Mouse (Mus musculus) midbrain, embryonic 10.5 days (tissue): ENCODE measurements around the gene Rmnd5a. TPM values are rescaled to one million over a fixed set of nuclear protein-coding genes. Genes with fewer than 3 reads are reported as not detected.

Experiments
- DNase-seq: peaks from one replicate; pipeline ENCODE4 v3.0.0-alpha.2; 2017; ENCODE audit warnings: low spot score
- H3K27ac ChIP-seq: fragments of 300-500 bp; sonication (generic); replicated peaks from 2 replicates; pipeline ENCODE4 v1.5.1; 2016; ENCODE audit warnings: mild to moderate bottlenecking
- H3K27me3 ChIP-seq: fragments of 300-500 bp; sonication (generic); 2 replicates; pipeline ENCODE4 v1.6.1; 2016; ENCODE audit warnings: low read depth, mild to moderate bottlenecking; ENCODE audit not compliant: poor library complexity, severe bottlenecking
- H3K36me3 ChIP-seq: fragments of 300-500 bp; sonication (generic); 2 replicates; pipeline ENCODE4 v1.6.1; 2016; ENCODE audit warnings: mild to moderate bottlenecking, moderate library complexity
- H3K4me1 ChIP-seq: fragments of 300-500 bp; sonication (generic); 2 replicates; pipeline ENCODE4 v1.6.1; 2016
- H3K4me3 ChIP-seq: fragments of 300-500 bp; sonication (generic); 2 replicates; pipeline ENCODE4 v1.5.1; 2016; ENCODE audit warnings: mild to moderate bottlenecking, moderate library complexity
- H3K9me3 ChIP-seq: fragments of 300-500 bp; sonication (generic); replicated peaks from 2 replicates; pipeline ENCODE4 v1.6.1; 2016; ENCODE audit warnings: mild to moderate bottlenecking
- WGBS: fragments of 180-500 bp; shearing (Covaris S2); methylation state at CpG from one replicate; pipeline ENCODE4 v1.1.7; 2016; 5-methylcytosine and 5-hydroxymethylcytosine counted together
- polyA plus RNA-seq: library from polyadenylated mRNA; unstranded; fragments of >200 nt; fragmentation: Nextera tagmentation; extraction: Ambion mirVana; gene quantifications from 2 replicates; pipeline ENCODE4 v1.2.1, GENCODE M21; 2016

The Rmnd5a gene
- polyA plus RNA-seq, 1 experiment from 2014 or later: 9.2 TPM

DNA sequence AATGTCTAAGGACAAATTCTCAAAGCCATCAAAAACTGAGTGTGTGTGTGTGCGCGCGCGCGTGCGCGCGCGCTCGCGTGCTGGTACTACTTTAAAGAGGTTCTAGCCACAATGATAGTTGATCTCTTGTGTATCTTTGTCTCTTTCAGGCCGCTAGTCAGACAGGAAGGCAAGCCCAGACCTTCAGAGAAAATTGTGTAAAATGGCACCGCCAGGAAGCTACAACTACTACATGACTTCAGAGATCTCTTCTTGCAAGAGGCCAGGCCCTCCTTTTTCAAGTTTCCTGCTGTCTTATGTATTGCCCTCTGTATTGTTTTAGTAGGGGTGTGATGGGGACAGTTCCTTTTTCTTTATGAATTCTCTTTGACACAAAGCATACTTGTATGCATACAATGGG lies 63.7 kb downstream of the Rmnd5a start:
- no peak for DNase-seq
- 97% methylated on average over 13 of the region's 13 CpGs for WGBS
- H3K9me3 ChIP-seq: no peaks in the 10 kb centered on the region
- no peak overlapping the region for H3K27ac ChIP-seq
- H3K36me3 ChIP-seq: no peaks in the 10 kb centered on the region
- no peak overlapping the region for H3K4me3 ChIP-seq
- H3K4me1 ChIP-seq: no peaks in the 10 kb centered on the region
- H3K27me3 ChIP-seq: no peaks in the 10 kb centered on the region

DNA sequence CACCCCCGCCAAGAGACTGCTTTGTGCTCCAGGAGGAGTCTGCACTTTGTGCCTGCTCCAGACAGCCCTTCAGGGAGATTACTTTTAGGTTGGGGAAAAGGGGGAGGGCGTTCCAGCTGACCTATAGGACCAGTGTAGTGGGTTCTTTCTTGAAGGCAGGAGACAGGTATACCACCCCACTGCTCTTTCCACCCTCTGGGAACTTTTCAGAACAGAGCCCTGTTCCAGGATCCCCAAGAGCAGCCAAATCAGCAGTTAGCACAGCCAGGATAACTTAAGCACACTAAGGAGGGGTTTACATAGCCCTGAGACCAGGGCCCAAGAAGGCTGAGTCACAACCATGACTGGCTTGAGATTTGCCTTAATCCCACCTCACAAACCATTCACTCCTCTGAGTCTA lies 65.5 kb downstream of the Rmnd5a start:
- no peak overlapping the region for H3K4me3 ChIP-seq
- no peaks in the 10 kb centered on the region for H3K27me3 ChIP-seq
- H3K4me1 ChIP-seq: no peaks in the 10 kb centered on the region
- H3K9me3 ChIP-seq: no peaks in the 10 kb centered on the region
- no peak for DNase-seq
- no peaks in the 10 kb centered on the region for H3K36me3 ChIP-seq
- H3K27ac ChIP-seq: no peak overlapping the region
- WGBS: 78% methylated on average over 2 of the region's 2 CpGs

DNA sequence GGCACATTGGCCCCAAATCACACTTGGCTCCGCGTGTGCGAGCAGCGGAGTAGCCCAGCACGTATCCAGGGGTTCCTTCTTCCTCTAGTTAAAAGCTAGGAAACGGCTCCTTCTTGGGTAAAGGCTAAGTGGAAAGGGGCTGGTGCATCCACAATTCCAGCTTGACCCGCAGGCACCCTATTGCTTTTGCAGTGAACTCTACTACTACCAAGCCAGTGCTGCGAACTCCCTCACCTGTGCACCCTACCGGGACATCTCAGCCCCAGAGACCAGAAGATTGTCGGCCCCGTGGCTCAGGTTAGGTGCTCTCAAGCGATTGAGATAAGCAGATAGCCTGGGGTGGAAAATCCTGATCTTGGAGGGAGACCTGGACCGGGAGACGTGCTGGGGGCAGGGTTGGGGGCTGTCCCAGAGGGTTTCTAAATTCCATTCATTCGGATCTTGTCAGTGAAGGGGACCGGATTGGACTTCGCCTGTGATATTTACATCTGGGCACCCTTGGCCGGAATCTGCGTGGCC lies 66.1 kb downstream of the Rmnd5a start:
- H3K27me3 ChIP-seq: no peaks in the 10 kb centered on the region
- H3K4me3 ChIP-seq: no peak overlapping the region
- no peak overlapping the region for H3K27ac ChIP-seq
- H3K9me3 ChIP-seq: no peaks in the 10 kb centered on the region
- 88% methylated on average over 19 of the region's 19 CpGs for WGBS
- H3K4me1 ChIP-seq: no peaks in the 10 kb centered on the region
- DNase-seq: no peak
- H3K36me3 ChIP-seq: no peaks in the 10 kb centered on the region

GRCm38 (mm10) chr6:71373249-71373775 lies 67.1 kb downstream of the Rmnd5a start, which contains the start of gene Cd8a:
Gene Cd8a, plus strand, starts transcription at chr6:71373427.
- Histone ChIP-seq H3K9me3 (no peaks in the 10 kb centered on the region), H3K4me3 (no peak within 1 kb of the TSS), H3K27ac (no peak within 1 kb of the TSS), H3K36me3 (no peaks in the 10 kb centered on the region), H3K27me3 (no peaks in the 10 kb centered on the region), H3K4me1 (no peaks in the 10 kb centered on the region)
- DNase-seq: no peak
- 87% methylated on average over 14 of the region's 14 CpGs for WGBS

GRCm38 (mm10) chr6:71372041-71372720 lies 68.3 kb downstream of the Rmnd5a start:
- 92% methylated on average over 5 of the region's 5 CpGs for WGBS

DNA sequence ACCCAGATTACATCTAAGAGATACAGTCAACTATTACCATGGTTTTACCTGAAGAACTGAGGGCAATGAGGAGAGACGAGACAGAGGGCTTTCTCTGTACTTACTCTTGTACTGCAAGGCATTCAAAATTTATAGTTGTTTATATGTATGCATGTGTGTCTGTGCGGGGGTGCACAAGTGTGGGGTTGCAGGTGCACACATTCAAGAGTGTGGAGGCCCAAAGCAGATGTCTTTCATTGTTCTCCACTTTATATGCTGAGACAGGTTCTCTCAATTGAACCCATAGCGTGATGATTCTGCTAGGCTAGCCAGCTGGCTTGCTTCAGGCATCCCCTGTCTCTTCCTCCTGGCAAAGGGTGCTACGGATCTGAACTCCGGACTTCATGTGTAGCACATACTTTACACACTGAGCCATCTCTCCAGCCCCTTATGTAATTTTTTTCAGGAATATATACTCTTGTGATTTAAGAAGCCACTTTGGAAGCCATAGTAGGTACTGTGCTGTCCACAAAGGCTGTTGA lies 69.3 kb downstream of the Rmnd5a start:
- H3K4me1 ChIP-seq: no peaks in the 10 kb centered on the region
- H3K9me3 ChIP-seq: no peaks in the 10 kb centered on the region
- no peaks in the 10 kb centered on the region for H3K27me3 ChIP-seq
- H3K27ac ChIP-seq: no peak overlapping the region
- no peaks in the 10 kb centered on the region for H3K36me3 ChIP-seq
- H3K4me3 ChIP-seq: no peak overlapping the region
- WGBS: 94% methylated on average over 5 of the region's 5 CpGs
- DNase-seq: no peak

More at GRCm38 (mm10) chr6:71372041-71372720, 68.3 kb downstream of the Rmnd5a start:
- DNase-seq: no peak
- H3K9me3 ChIP-seq: no peaks in the 10 kb centered on the region
- no peaks in the 10 kb centered on the region for H3K27me3 ChIP-seq
- H3K36me3 ChIP-seq: no peaks in the 10 kb centered on the region
- no peaks in the 10 kb centered on the region for H3K4me1 ChIP-seq
- no peak overlapping the region for H3K27ac ChIP-seq
- H3K4me3 ChIP-seq: no peak overlapping the region

DNA sequence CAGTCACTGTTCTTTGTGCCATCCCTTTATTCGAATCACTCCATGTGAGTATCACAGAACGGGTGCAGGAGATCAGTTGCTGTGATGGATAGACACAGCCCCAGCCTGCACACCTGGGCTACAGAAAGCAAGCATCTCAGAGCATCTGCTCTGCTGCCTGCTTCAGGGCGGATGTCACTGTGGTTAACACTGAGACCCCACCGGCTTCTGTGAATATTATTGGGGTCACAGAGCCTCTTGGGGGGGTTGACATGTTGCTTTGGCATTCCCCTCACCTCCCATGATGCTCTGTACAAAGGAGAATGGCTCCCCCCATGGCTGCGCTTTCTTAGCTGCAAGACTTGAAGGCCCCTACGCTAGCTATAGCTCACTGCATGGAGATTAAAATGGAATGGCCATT lies 71.0 kb downstream of the Rmnd5a start:
- no peaks in the 10 kb centered on the region for H3K27me3 ChIP-seq
- H3K36me3 ChIP-seq: no peaks in the 10 kb centered on the region
- H3K4me3 ChIP-seq: no peak overlapping the region
- H3K9me3 ChIP-seq: no peaks in the 10 kb centered on the region
- H3K4me1 ChIP-seq: no peaks in the 10 kb centered on the region
- DNase-seq: no peak
- no peak overlapping the region for H3K27ac ChIP-seq
- WGBS: 90% methylated on average over 6 of the region's 6 CpGs

GRCm38 (mm10) chr6:71363995-71364394 lies 76.4 kb downstream of the Rmnd5a start:
- 80% methylated on average over 2 of the region's 2 CpGs for WGBS
- H3K4me3 ChIP-seq: no peak overlapping the region
- H3K9me3 ChIP-seq: no peaks in the 10 kb centered on the region
- no peak overlapping the region for H3K27ac ChIP-seq
- H3K4me1 ChIP-seq: no peaks in the 10 kb centered on the region
- DNase-seq: no peak
- H3K36me3 ChIP-seq: no peaks in the 10 kb centered on the region
- H3K27me3 ChIP-seq: no peaks in the 10 kb centered on the region

- no peaks in the 10 kb centered on the region for H3K9me3 ChIP-seq
- H3K4me1 ChIP-seq: no peaks in the 10 kb centered on the region
- no peak for DNase-seq
- no peaks in the 10 kb centered on the region for H3K36me3 ChIP-seq
- H3K4me3 ChIP-seq: no peak overlapping the region
- no peaks in the 10 kb centered on the region for H3K27me3 ChIP-seq
- WGBS: 91% methylated on average over 10 of the region's 10 CpGs
- no peak overlapping the region for H3K27ac ChIP-seq
Measured at GRCm38 (mm10) chr6:71361156-71361670, 79.2 kb downstream of the Rmnd5a start.

GRCm38 (mm10) chr6:71360751-71361150 lies 79.7 kb downstream of the Rmnd5a start:
- Histone ChIP-seq H3K4me3 (no peak overlapping the region), H3K27me3 (no peaks in the 10 kb centered on the region), H3K9me3 (no peaks in the 10 kb centered on the region), H3K4me1 (no peaks in the 10 kb centered on the region), H3K27ac (no peak overlapping the region), H3K36me3 (no peaks in the 10 kb centered on the region)
- 62% methylated on average over 5 of the region's 5 CpGs for WGBS
- DNase-seq: no peak

DNA sequence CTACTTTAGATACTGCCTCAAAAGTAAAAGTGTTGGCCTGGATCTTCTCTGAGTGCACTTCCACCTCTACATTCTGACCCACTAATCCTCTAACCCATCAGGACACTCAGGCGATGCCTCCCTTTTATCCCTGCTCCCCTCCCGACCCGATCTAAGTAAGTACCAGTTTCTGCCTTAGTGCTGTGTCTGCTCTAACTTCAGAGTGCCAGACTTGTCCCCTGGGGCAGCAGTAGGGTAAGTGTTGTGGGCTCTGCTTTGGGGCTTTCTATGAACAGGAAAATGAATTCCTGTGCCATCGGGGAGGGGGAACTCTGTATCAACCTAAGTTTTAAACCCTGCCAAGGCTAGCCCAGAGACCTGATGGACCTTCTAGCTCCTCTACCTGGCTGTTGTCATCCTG lies 80.2 kb downstream of the Rmnd5a start:
- Histone ChIP-seq H3K9me3 (no peaks in the 10 kb centered on the region), H3K4me3 (no peak overlapping the region), H3K27me3 (no peaks in the 10 kb centered on the region), H3K36me3 (no peaks in the 10 kb centered on the region), H3K27ac (no peak overlapping the region), H3K4me1 (no peaks in the 10 kb centered on the region)
- 80% methylated on average over 4 of the region's 4 CpGs for WGBS
- DNase-seq: no peak

DNA sequence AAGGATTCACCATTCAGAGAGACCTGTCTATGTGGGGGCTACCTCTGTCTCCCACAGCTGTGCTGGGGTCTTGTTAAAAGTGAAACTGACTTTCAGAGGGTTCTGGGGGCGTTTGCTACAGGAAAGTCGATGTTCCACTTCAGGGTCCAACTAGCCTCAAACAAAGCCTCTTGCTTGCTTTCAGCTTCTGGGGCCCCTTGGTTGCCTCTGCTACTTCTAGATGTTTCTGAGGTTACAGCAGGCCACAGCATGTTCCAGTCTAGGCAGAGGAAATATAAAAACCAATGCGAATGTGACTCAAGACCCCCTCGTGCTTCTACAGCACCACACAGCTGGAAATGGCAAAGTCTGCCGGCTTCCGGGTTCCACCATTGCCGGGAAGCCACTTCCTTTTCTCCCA lies 82.9 kb downstream of the Rmnd5a start:
- H3K9me3 ChIP-seq: no peaks in the 10 kb centered on the region
- H3K36me3 ChIP-seq: no peaks in the 10 kb centered on the region
- H3K4me1 ChIP-seq: no peaks in the 10 kb centered on the region
- no peaks in the 10 kb centered on the region for H3K27me3 ChIP-seq
- DNase-seq: no peak
- WGBS: 89% methylated on average over 7 of the region's 7 CpGs
- H3K27ac ChIP-seq: no peak overlapping the region
- H3K4me3 ChIP-seq: no peak overlapping the region

DNA sequence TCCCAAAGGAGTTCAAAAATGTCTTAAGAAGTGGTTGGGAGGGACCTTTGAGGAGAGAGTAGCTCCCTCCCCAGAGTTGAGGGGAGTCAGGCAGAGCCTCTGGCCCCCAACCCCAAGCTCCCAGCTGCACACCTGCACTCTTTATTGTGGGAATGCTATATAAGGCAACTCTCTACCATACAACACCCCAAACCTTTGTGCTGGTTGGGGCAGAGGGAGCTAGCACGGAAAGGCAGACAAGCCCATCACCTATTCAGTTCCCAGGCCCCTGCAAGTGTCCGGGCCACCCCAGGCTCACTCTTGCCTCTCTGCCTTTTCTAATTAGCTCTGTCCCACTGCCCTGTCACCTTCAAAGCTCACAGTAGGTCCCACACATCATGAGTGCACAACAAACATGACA lies 86.7 kb downstream of the Rmnd5a start:
- no peaks in the 10 kb centered on the region for H3K9me3 ChIP-seq
- no peak overlapping the region for H3K4me3 ChIP-seq
- no peak for DNase-seq
- WGBS: 70% methylated on average over 2 of the region's 2 CpGs
- no peak overlapping the region for H3K27ac ChIP-seq
- H3K27me3 ChIP-seq: no peaks in the 10 kb centered on the region
- H3K36me3 ChIP-seq: no peaks in the 10 kb centered on the region
- no peaks in the 10 kb centered on the region for H3K4me1 ChIP-seq
